Mouse (Mus musculus): Measurements from ENCODE around the gene Apc2. TPM values are rescaled to one million over a fixed set of nuclear protein-coding genes. Genes with fewer than 3 reads are reported as not detected.

The Apc2 gene
- total and polyA plus RNA-seq, 3 experiments: 0.07 to 0.13 TPM; not detected in 1

GRCm38 (mm10) chr10:80281921-80282371 lies 13.8 kb upstream of the Apc2 start:
- peaks cover 56 to 83% of the 10 kb centered on the region in 2 experiments for H3K4me1 ChIP-seq (ENCODE audit: control insufficient read depth in 1 of 2, insufficient read depth in 2 of 2)
- in situ Hi-C loops (cut with MboI; ENCODE audit: low pct_ligation_motif_present, low pct_unique_long_range_greater_than_20kb, low sequenced_read_pairs) (no loop called here), dilution Hi-C loops (cut with MboI; ENCODE audit: extremely low pct_ligation_motif_present, extremely low pct_unique_long_range_greater_than_20kb, low sequenced_read_pairs) (no loop called here)
- H3K27ac ChIP-seq (ENCODE audit: insufficient read depth, low read depth): peak overlapping the region; percentile 91
- H3K36me3 ChIP-seq (replicated peaks in 1 of 2; ENCODE audit: control insufficient read depth in 1 of 2, insufficient read depth in 1 of 2, low read length in 1 of 2): peaks cover 74 to 94% of the 10 kb centered on the region in 2 experiments
- H3K27me3 ChIP-seq (replicated peaks): no peaks in the 10 kb centered on the region
- no peak overlapping the region for H3K4me3 ChIP-seq (replicated peaks in 1 of 3; ENCODE audit: low read depth in 2 of 3, low read length in 2 of 3, poor library complexity in 1 of 3)
- peak; percentile 87 for DNase-seq (ENCODE audit: extremely low read depth)
- H3K79me2 ChIP-seq (replicated peaks; ENCODE audit: control insufficient read depth, extremely low read depth, insufficient read depth, poor library complexity, severe bottlenecking): no peaks in the 10 kb centered on the region
- peak overlapping the region; percentile 33; the same call in 1 of the 2 replicates for H3K9ac ChIP-seq (ENCODE audit: insufficient read depth, low read depth)
- H3K9me3 ChIP-seq (replicated peaks; ENCODE audit: low read length): no peaks in the 10 kb centered on the region
- TF ChIP-seq BHLHE40 (IDR thresholded peaks at IDR 0.05; ENCODE audit: low read depth, low read length) (no peak), CHD2 (IDR thresholded peaks at IDR 0.05; ENCODE audit: low read length) (peak; percentile 77; the same call in 1 of the 2 replicates), MXI1 (IDR thresholded peaks at IDR 0.05; ENCODE audit: low read depth, low read length) (peak; percentile 69), MEF2A (IDR thresholded peaks at IDR 0.05; ENCODE audit: borderline replicate concordance, low read depth, low read length) (0 out of 2 replicates have a peak, but pooled peaks have one; percentile 31), TCF12 (IDR thresholded peaks at IDR 0.05; ENCODE audit: low read depth, low read length) (peak; percentile 63; the same call in 1 of the 2 replicates), MAZ (IDR thresholded peaks at IDR 0.05; ENCODE audit: low read depth, low read length) (peak; percentile 76), USF1 (IDR thresholded peaks at IDR 0.05; ENCODE audit: low read depth, low read length) (no peak), CHD1 (IDR thresholded peaks at IDR 0.05; ENCODE audit: low read depth, low read length) (no peak), EP300 (IDR thresholded peaks at IDR 0.05; ENCODE audit: low read length) (peak; percentile 28; the same call in 1 of the 2 replicates), MAFK (IDR thresholded peaks at IDR 0.05; ENCODE audit: insufficient replicate concordance, low read length) (no peak), MAX (IDR thresholded peaks at IDR 0.05; ENCODE audit: low read length) (peak; percentile 50; the same call in 1 of the 2 replicates), ZMIZ1 (IDR thresholded peaks at IDR 0.05; ENCODE audit: low read depth, low read length) (peak; percentile 45; the same call in 1 of the 2 replicates), IRF4 (IDR thresholded peaks at IDR 0.05; ENCODE audit: low read depth, low read length) (peak; percentile 49; the same call in 1 of the 2 replicates), ETS1 (conservative IDR thresholded peaks at IDR 0.05; ENCODE audit: low read depth, low read length) (peak; percentile 48), ELF1 (IDR thresholded peaks at IDR 0.05; ENCODE audit: low read depth, low read length) (peak; percentile 51), UBTF (IDR thresholded peaks at IDR 0.05; ENCODE audit: low read depth, low read length) (0 out of 2 replicates have a peak, but pooled peaks have one; percentile 31), NRF1 (IDR thresholded peaks at IDR 0.05; ENCODE audit: low read depth, low read length) (peak; percentile 26; the same call in 1 of the 2 replicates), CTCF (conservative IDR thresholded peaks at IDR 0.05 in 1 of 2, IDR thresholded peaks at IDR 0.05 in 1 of 2; ENCODE audit: low read depth in 2 of 2, low read length in 2 of 2) (no peak), SIN3A (IDR thresholded peaks at IDR 0.05; ENCODE audit: low read length) (peak; percentile 79), JUN (IDR thresholded peaks at IDR 0.05; ENCODE audit: insufficient read depth, low read depth, low read length) (no peak), GABPA (IDR thresholded peaks at IDR 0.05; ENCODE audit: insufficient replicate concordance, low read depth, low read length) (no peak)
- H3K4me2 ChIP-seq (ENCODE audit: insufficient read depth, low read depth, poor library complexity, severe bottlenecking): peak overlapping the region; percentile 35
